Mouse (Mus musculus) embryonic stem cell, embryonic (primary cell): ENCODE data around the gene Adipor1.
"Not testable (repeated sequence)": the region's sequence is repeated elsewhere in the genome, so short reads cannot be mapped to it uniquely, and the experiment has no call there.

Experiments
- CTCF ChIA-PET, 4 experiments: fragments of 300-600 bp in 2 of 4; fragments of 350-600 bp in 2 of 4; sonication (Branson Sonifier 250); formaldehyde crosslinking; loops; one replicate each; lab custom pipeline; 2022; ENCODE audit warnings: inconsistent platforms in 2 of 4; lab: Charles Lee
- POLR2A ChIA-PET, 4 experiments: fragments of 300-600 bp in 2 of 4; fragments of 350-600 bp in 2 of 4; sonication (Branson Sonifier 250); formaldehyde crosslinking; loops; one replicate each; lab custom pipeline; 2022; ENCODE audit warnings: antibody characterized with exemption in 4 of 4, inconsistent platforms in 1 of 4; lab: Charles Lee

The Adipor1 gene

GRCm38 (mm10) chr1:134411706-134412629 is 3.2 kb upstream of the Adipor1 start:
- POLR2A ChIA-PET: interaction anchor here in 3 of 4 experiments (0.8 to 1.4 kb wide), 4 partner anchors 12 to 40 kb away, joined by 3 to 6 read pairs (median 4); no protein-coding TSS in a partner anchor
- CTCF ChIA-PET: interaction anchor here in 3 of 4 experiments (0.6 to 1.4 kb wide), 4 partner anchors 11 to 260 kb away, joined by 3 to 5 read pairs (median 3); no protein-coding TSS in a partner anchor

- ChIA-PET CTCF (interaction anchor here in 1 of 4 experiments (0.6 kb wide), 1 partner anchor 384 kb away, joined by 3 read pairs; no protein-coding TSS in a partner anchor), POLR2A (interaction anchor here in 3 of 4 experiments (0.6 to 6.6 kb wide), 29 partner anchors 8 to 822 kb away, joined by 3 to 69 read pairs (median 8); partner anchors contain the start of genes Cyb5r1 (in 3 of the 3), Klhl12 (in 2 of the 3), Rabif (in 1 of the 3) and Tmem183a (in 1 of the 3))
Observed at GRCm38 (mm10) chr1:134414038-134414437, 1.1 kb upstream of the Adipor1 start.

GRCm38 (mm10) chr1:134414501-134415167 is 544 bp upstream of the Adipor1 start:
- ChIA-PET POLR2A (interaction anchor here (0.5 to 6.6 kb wide), 75 partner anchors 7 to 1381 kb away, joined by 3 to 69 read pairs (median 4); partner anchors contain the start of genes Cyb5r1 (in 4 of the 4), Klhl12 (in 2 of the 4), Btg2 (in 1 of the 4) and Ppp1r12b (in 1 of the 4)), CTCF (interaction anchor here in 3 of 4 experiments (0.6 to 1.3 kb wide), 7 partner anchors 9 to 542 kb away, joined by 3 to 8 read pairs (median 3); partner anchors contain the start of gene Cyb5r1 (in 3 of the 3))

GRCm38 (mm10) chr1:134418414-134418975 is 3.3 kb downstream of the Adipor1 start:
- POLR2A ChIA-PET: interaction anchor here in 3 of 4 experiments (0.6 to 6.6 kb wide), 13 partner anchors 8 to 543 kb away, joined by 3 to 53 read pairs (median 4); partner anchors contain the start of genes Cyb5r1 (in 1 of the 3) and Ube2t (in 1 of the 3)
- CTCF ChIA-PET: interaction anchor here in 1 of 4 experiments (0.7 kb wide), 1 partner anchor 33 kb away, joined by 3 read pairs; no protein-coding TSS in a partner anchor

GRCm38 (mm10) chr1:134419176-134419575 is 4.0 kb downstream of the Adipor1 start:
- CTCF ChIA-PET: interaction anchor here in 1 of 4 experiments (0.9 kb wide), 1 partner anchor 100 kb away, joined by 3 read pairs; no protein-coding TSS in a partner anchor
- POLR2A ChIA-PET: interaction anchor here in 2 of 4 experiments (0.7 to 6.6 kb wide), 13 partner anchors 7 to 98 kb away, joined by 3 to 53 read pairs (median 4); partner anchors contain the start of gene Cyb5r1 (in 1 of the 2)

GRCm38 (mm10) chr1:134419751-134420458 is 4.7 kb downstream of the Adipor1 start:
- ChIA-PET POLR2A (interaction anchor here in 2 of 4 experiments (0.5 to 2.4 kb wide), 9 partner anchors 14 to 98 kb away, joined by 3 to 9 read pairs (median 4); partner anchors contain the start of genes Cyb5r1 (in 2 of the 2) and Klhl12 (in 1 of the 2)), CTCF (interaction anchor here in 2 of 4 experiments (0.6 to 0.9 kb wide), 2 partner anchors 99 to 234 kb away, joined by 3 read pairs; no protein-coding TSS in a partner anchor)

GRCm38 (mm10) chr1:134423911-134424310 is 8.7 kb downstream of the Adipor1 start:
- POLR2A ChIA-PET: interaction anchor here in 3 of 4 experiments (0.6 to 2.3 kb wide), 9 partner anchors 9 to 946 kb away, joined by 3 to 14 read pairs (median 6); partner anchors contain the start of genes Adipor1 (in 2 of the 3), Cyb5r1 (in 1 of the 3) and Klhl12 (in 1 of the 3)

GRCm38 (mm10) chr1:134426289-134426688 is 11.1 kb downstream of the Adipor1 start:
- CTCF ChIA-PET: no interaction called here
- POLR2A ChIA-PET: interaction anchor here in 3 of 4 experiments (0.6 to 2.3 kb wide), 11 partner anchors 8 to 170 kb away, joined by 3 to 8 read pairs (median 4); partner anchors contain the start of genes Adipor1 (in 1 of the 3), Cyb5r1 (in 1 of the 3) and Klhl12 (in 1 of the 3)

More at GRCm38 (mm10) chr1:134423911-134424310, 8.7 kb downstream of the Adipor1 start:
- CTCF ChIA-PET: interaction anchor here in 2 of 4 experiments (0.5 to 0.6 kb wide), 4 partner anchors 92 to 313 kb away, joined by 3 to 5 read pairs (median 4); no protein-coding TSS in a partner anchor

GRCm38 (mm10) chr1:134433002-134433401 is 17.8 kb downstream of the Adipor1 start:
- ChIA-PET CTCF (no interaction called here), POLR2A (interaction anchor here in 3 of 4 experiments (0.6 to 6.8 kb wide), 5 partner anchors 11 to 77 kb away, joined by 3 to 53 read pairs (median 4); partner anchors contain the start of gene Adipor1 (in 2 of the 3))

- ChIA-PET CTCF (no interaction called here), POLR2A (interaction anchor here in 3 of 4 experiments (0.6 to 6.8 kb wide), 7 partner anchors 9 to 78 kb away, joined by 3 to 53 read pairs (median 4); partner anchors contain the start of gene Adipor1 (in 2 of the 3))
Observed at GRCm38 (mm10) chr1:134433473-134433872, 18.3 kb downstream of the Adipor1 start.

- POLR2A ChIA-PET: interaction anchor here in 2 of 4 experiments (0.9 to 1.6 kb wide), 8 partner anchors 9 to 56 kb away, joined by 3 to 7 read pairs (median 4); partner anchors contain the start of genes Adipor1 (in 1 of the 2) and Klhl12 (in 1 of the 2)
- CTCF ChIA-PET: interaction anchor here in 1 of 4 experiments (1.2 kb wide), 1 partner anchor 16 kb away, joined by 4 read pairs; no protein-coding TSS in a partner anchor
Observed at GRCm38 (mm10) chr1:134435414-134435813, 20.2 kb downstream of the Adipor1 start.

- ChIA-PET POLR2A (interaction anchor here in 2 of 4 experiments (0.8 to 1.1 kb wide), 3 partner anchors 11 to 15 kb away, joined by 3 to 6 read pairs (median 4); partner anchors contain the start of gene Klhl12 (in 1 of the 2)), CTCF (interaction anchor here in 1 of 4 experiments (0.7 kb wide), 1 partner anchor 10 kb away, joined by 3 read pairs; no protein-coding TSS in a partner anchor)
Observed at GRCm38 (mm10) chr1:134440437-134440836, 25.3 kb downstream of the Adipor1 start.

GRCm38 (mm10) chr1:134441737-134442136 is 26.6 kb downstream of the Adipor1 start:
- POLR2A ChIA-PET, CTCF ChIA-PET: not testable (repeated sequence)

GRCm38 (mm10) chr1:134442394-134442793 is 27.2 kb downstream of the Adipor1 start:
- ChIA-PET POLR2A (interaction anchor here in 2 of 4 experiments (0.6 to 2.3 kb wide), 3 partner anchors 9 to 27 kb away, joined by 3 to 4 read pairs (median 3); partner anchors contain the start of gene Adipor1 (in 1 of the 2)), CTCF (interaction anchor here in 1 of 4 experiments (0.8 kb wide), 1 partner anchor 186 kb away, joined by 3 read pairs; no protein-coding TSS in a partner anchor)

- ChIA-PET POLR2A (interaction anchor here in 2 of 4 experiments (0.5 to 2.3 kb wide), 10 partner anchors 10 to 206 kb away, joined by 3 to 7 read pairs (median 3); partner anchors contain the start of genes Klhl12 (in 2 of the 2) and Adipor1 (in 1 of the 2)), CTCF (interaction anchor here in 1 of 4 experiments (0.8 kb wide), 1 partner anchor 185 kb away, joined by 3 read pairs; no protein-coding TSS in a partner anchor)
Observed at GRCm38 (mm10) chr1:134443288-134443687, 28.1 kb downstream of the Adipor1 start.
